Mouse (Mus musculus): Measurements from ENCODE around the gene Dab1.

The Dab1 gene

GRCm38 (mm10) chr4:103619321-103619945 is at the start of gene Dab1:
Gene Dab1, plus strand, starts transcription at chr4:103619359.
- DNase-seq = peak; percentile 17 to 23

- DNase-seq = peak; percentile 65 to 71
These were observed 47.3 kb upstream of the Dab1 start for GRCm38 (mm10) chr4:103571721-103572352.

GRCm38 (mm10) chr4:103575556-103575955 is 43.6 kb upstream of the Dab1 start:
- no peak for DNase-seq

GRCm38 (mm10) chr4:103576305-103576704 is 42.9 kb upstream of the Dab1 start:
- no peak for DNase-seq

GRCm38 (mm10) chr4:103577111-103577815 is 41.9 kb upstream of the Dab1 start:
- no peak for DNase-seq

GRCm38 (mm10) chr4:103577821-103578220 is 41.3 kb upstream of the Dab1 start:
- no peak for DNase-seq

GRCm38 (mm10) chr4:103580021-103580420 is 39.1 kb upstream of the Dab1 start:
- no peak for DNase-seq

- peak in 1 of 2 experiments; percentile 6 for DNase-seq
These were observed 4.1 kb upstream of the Dab1 start for GRCm38 (mm10) chr4:103615011-103615410.

GRCm38 (mm10) chr4:103619946-103620371 is 800 bp downstream of the Dab1 start:
- DNase-seq = peak; percentile 61 to 66

- DNase-seq = no peak
These were observed 1.5 kb downstream of the Dab1 start for GRCm38 (mm10) chr4:103620590-103621155.

- peak in 1 of 2 experiments; percentile 7 for DNase-seq
These were observed 2.4 kb downstream of the Dab1 start for GRCm38 (mm10) chr4:103621586-103621985.

- no peak for DNase-seq
These were observed 11.0 kb downstream of the Dab1 start for GRCm38 (mm10) chr4:103630177-103630576.

GRCm38 (mm10) chr4:103636168-103636776 is 17.1 kb downstream of the Dab1 start:
- no peak for DNase-seq

GRCm38 (mm10) chr4:103648209-103648896 is 29.2 kb downstream of the Dab1 start:
- DNase-seq = no peak

- no peak for DNase-seq
These were observed 36.6 kb downstream of the Dab1 start for GRCm38 (mm10) chr4:103655740-103656139.

GRCm38 (mm10) chr4:103661386-103661785 is 42.2 kb downstream of the Dab1 start:
- no peak for DNase-seq

GRCm38 (mm10) chr4:103667438-103667837 is 48.3 kb downstream of the Dab1 start:
- DNase-seq = no peak

GRCm38 (mm10) chr4:103677195-103677594 is 58.0 kb downstream of the Dab1 start:
- no peak for DNase-seq

GRCm38 (mm10) chr4:103678501-103678900 is 59.3 kb downstream of the Dab1 start:
- no peak for DNase-seq

- no peak for DNase-seq
These were observed 66.0 kb downstream of the Dab1 start for GRCm38 (mm10) chr4:103685136-103685535.

GRCm38 (mm10) chr4:103691717-103692116 is 72.6 kb downstream of the Dab1 start:
- DNase-seq = peak; percentile 22 to 31

- DNase-seq = no peak
These were observed 80.6 kb downstream of the Dab1 start for GRCm38 (mm10) chr4:103699755-103700154.
